Mouse (Mus musculus) forelimb bud, embryonic 11.5 days (tissue): Measurements from ENCODE around the gene Ect2.

ENCODE experiments used
- DNase-seq: peaks from one replicate; pipeline ENCODE4 v3.0.0-alpha.2; 2012; ENCODE audit warnings: low read depth, low spot score

The Ect2 gene

GRCm38 (mm10) chr3:27153701-27154209, at the start of gene Ect2:
Ect2 (minus strand) TSS chr3:27153878.
- peak; percentile 99 for DNase-seq

- no peak for DNase-seq
Measured at GRCm38 (mm10) chr3:27201728-27202411, 48.2 kb upstream of the Ect2 start.

- DNase-seq, result no peak
Measured at GRCm38 (mm10) chr3:27199120-27199519, 45.4 kb upstream of the Ect2 start.

- no peak for DNase-seq
Measured at GRCm38 (mm10) chr3:27197816-27198215, 44.1 kb upstream of the Ect2 start.

- DNase-seq, result no peak
Measured at GRCm38 (mm10) chr3:27196529-27196928, 42.9 kb upstream of the Ect2 start.

GRCm38 (mm10) chr3:27195573-27196227, 42.0 kb upstream of the Ect2 start:
- DNase-seq, result no peak

- DNase-seq, result no peak
Measured at GRCm38 (mm10) chr3:27195153-27195552, 41.5 kb upstream of the Ect2 start.

GRCm38 (mm10) chr3:27193844-27194317, 40.2 kb upstream of the Ect2 start:
- no peak for DNase-seq

- no peak for DNase-seq
Measured at GRCm38 (mm10) chr3:27191856-27192255, 38.2 kb upstream of the Ect2 start.

GRCm38 (mm10) chr3:27190865-27191264, 37.2 kb upstream of the Ect2 start:
- DNase-seq, result no peak

- DNase-seq, result no peak
Measured at GRCm38 (mm10) chr3:27189320-27190261, 35.9 kb upstream of the Ect2 start.

GRCm38 (mm10) chr3:27188386-27188785, 34.7 kb upstream of the Ect2 start:
- no peak for DNase-seq

GRCm38 (mm10) chr3:27183601-27184175, 30.0 kb upstream of the Ect2 start:
- no peak for DNase-seq

GRCm38 (mm10) chr3:27182733-27183600, 29.3 kb upstream of the Ect2 start, which contains the start of gene Nceh1:
Nceh1 (plus strand) TSS chr3:27182965.
- peak; percentile 93 for DNase-seq

- no peak for DNase-seq
Measured at GRCm38 (mm10) chr3:27179711-27180110, 26.0 kb upstream of the Ect2 start.

- no peak for DNase-seq
Measured at GRCm38 (mm10) chr3:27170257-27170656, 16.6 kb upstream of the Ect2 start.

- no peak for DNase-seq
Measured at GRCm38 (mm10) chr3:27165481-27166065, 11.9 kb upstream of the Ect2 start.

- no peak for DNase-seq
Measured at GRCm38 (mm10) chr3:27162410-27162804, 8.7 kb upstream of the Ect2 start.

GRCm38 (mm10) chr3:27161645-27162409, 8.1 kb upstream of the Ect2 start:
- no peak for DNase-seq
